Mouse (Mus musculus): Measurements from ENCODE around the gene Ttc30a2. TPM values are rescaled to one million over a fixed set of nuclear protein-coding genes. Genes with fewer than 3 reads are reported as not detected.
A peak's percentile ranks its signal among the peaks of the same experiment; 100 is the strongest.

Ttc30a2 gene
- polyA plus RNA-seq, 1 experiment from 2014 or later = 0.67 TPM

DNA sequence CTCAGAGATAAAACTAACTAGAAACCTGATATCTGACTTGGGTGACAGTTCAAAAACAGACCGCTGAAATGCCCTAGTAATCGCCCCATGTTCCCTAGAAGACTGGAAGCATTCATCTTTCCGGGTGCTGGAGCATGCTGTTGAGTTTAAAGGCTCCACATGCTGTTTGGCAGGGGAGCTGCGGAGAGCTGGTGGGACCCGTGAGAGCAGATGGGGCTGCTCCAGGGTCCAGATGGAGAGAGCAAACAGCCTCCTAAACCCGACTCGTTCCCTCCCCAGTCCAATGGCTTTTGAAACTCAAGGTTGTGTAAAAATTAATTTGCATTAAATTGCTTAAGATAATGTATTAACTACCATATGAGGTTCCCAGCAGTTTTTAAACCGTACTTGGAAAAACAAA is 20.7 kb upstream of the Ttc30a2 start:
- WGBS = 21% methylated on average over 8 of the region's 8 CpGs
- no peak overlapping the region for H3K9ac ChIP-seq (ENCODE audit: low read length)
- no peaks in the 10 kb centered on the region for H3K36me3 ChIP-seq (ENCODE audit: control insufficient read depth, insufficient read depth, low read length)
- no peak overlapping the region for H3K4me2 ChIP-seq (ENCODE audit: low read depth, low read length)
- H3K27ac ChIP-seq (ENCODE audit: low read length) = no peak overlapping the region
- no peaks in the 10 kb centered on the region; the same call in 1 of the 2 replicates for H3K27me3 ChIP-seq (ENCODE audit: control insufficient read depth, insufficient read depth, low read length)
- H3K4me3 ChIP-seq (replicated peaks; ENCODE audit: low read length) = no peak overlapping the region
- ATAC-seq (ENCODE audit: insufficient read depth, low FRiP score) = no peak
- no peaks in the 10 kb centered on the region for H3K4me1 ChIP-seq (ENCODE audit: control insufficient read depth, insufficient read depth, low read length)
- no peaks in the 10 kb centered on the region for H3K9me3 ChIP-seq (replicated peaks; ENCODE audit: control insufficient read depth, low read length)

DNA sequence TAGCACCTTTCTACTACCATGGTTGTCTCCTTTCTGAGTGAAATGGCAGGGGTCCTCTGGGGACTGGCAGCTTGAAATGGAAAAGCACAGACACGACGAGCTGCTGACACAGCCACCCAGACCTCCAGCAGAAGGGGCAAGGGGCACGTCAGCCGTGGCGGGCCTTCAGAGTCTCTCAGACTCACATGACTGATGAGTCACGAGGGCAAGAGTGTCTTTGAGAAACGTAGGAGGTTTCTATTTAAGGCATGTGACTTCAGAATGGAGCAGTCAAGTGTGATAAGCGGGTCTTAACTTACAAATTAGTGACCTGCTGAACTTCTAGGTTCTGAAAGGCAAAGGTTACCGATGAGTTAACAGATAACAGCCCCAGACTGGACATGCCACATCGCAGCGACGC is 19.8 kb upstream of the Ttc30a2 start:
- H3K4me3 ChIP-seq (replicated peaks; ENCODE audit: low read length) = no peak overlapping the region
- H3K4me2 ChIP-seq (ENCODE audit: low read depth, low read length) = no peak overlapping the region
- H3K9me3 ChIP-seq (replicated peaks; ENCODE audit: control insufficient read depth, low read length) = no peaks in the 10 kb centered on the region
- no peaks in the 10 kb centered on the region for H3K4me1 ChIP-seq (ENCODE audit: control insufficient read depth, insufficient read depth, low read length)
- no peak overlapping the region for H3K9ac ChIP-seq (ENCODE audit: low read length)
- ATAC-seq (ENCODE audit: insufficient read depth, low FRiP score) = no peak
- no peaks in the 10 kb centered on the region for H3K36me3 ChIP-seq (ENCODE audit: control insufficient read depth, insufficient read depth, low read length)
- no peak overlapping the region for H3K27ac ChIP-seq (ENCODE audit: low read length)
- WGBS = 41% methylated on average over 12 of the region's 12 CpGs
- H3K27me3 ChIP-seq (ENCODE audit: control insufficient read depth, insufficient read depth, low read length) = no peaks in the 10 kb centered on the region; the same call in 1 of the 2 replicates

DNA sequence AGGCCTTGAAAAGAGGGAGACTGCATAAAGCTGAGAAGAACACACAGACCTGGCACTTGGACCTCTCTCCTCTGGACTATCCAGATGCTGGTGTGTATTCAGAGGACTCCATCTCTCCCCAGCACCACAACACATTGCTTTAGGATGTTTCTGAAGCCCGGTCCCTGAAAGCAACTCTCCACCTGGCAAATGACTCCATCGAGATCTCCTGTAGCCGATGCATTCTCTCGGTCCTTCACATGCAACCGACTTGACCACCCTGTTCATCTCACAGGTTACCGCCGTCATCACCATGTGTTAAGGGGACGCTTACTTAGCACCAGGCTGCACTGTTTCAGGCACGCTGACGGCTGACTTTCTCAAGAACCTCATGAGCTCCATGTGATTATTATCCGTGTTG is 16.9 kb upstream of the Ttc30a2 start:
- no peak overlapping the region for H3K27ac ChIP-seq (ENCODE audit: low read length)
- WGBS = 93% methylated on average over 11 of the region's 11 CpGs
- no peak overlapping the region for H3K4me3 ChIP-seq (replicated peaks; ENCODE audit: low read length)
- ATAC-seq (ENCODE audit: insufficient read depth, low FRiP score) = no peak
- no peaks in the 10 kb centered on the region for H3K9me3 ChIP-seq (replicated peaks; ENCODE audit: control insufficient read depth, low read length)
- H3K4me2 ChIP-seq (ENCODE audit: low read depth, low read length) = no peak overlapping the region
- no peak overlapping the region for H3K9ac ChIP-seq (ENCODE audit: low read length)
- H3K27me3 ChIP-seq (ENCODE audit: control insufficient read depth, insufficient read depth, low read length) = no peaks in the 10 kb centered on the region
- H3K36me3 ChIP-seq (ENCODE audit: control insufficient read depth, insufficient read depth, low read length) = no peaks in the 10 kb centered on the region
- peaks cover 11% of the 10 kb centered on the region for H3K4me1 ChIP-seq (ENCODE audit: control insufficient read depth, insufficient read depth, low read length)

DNA sequence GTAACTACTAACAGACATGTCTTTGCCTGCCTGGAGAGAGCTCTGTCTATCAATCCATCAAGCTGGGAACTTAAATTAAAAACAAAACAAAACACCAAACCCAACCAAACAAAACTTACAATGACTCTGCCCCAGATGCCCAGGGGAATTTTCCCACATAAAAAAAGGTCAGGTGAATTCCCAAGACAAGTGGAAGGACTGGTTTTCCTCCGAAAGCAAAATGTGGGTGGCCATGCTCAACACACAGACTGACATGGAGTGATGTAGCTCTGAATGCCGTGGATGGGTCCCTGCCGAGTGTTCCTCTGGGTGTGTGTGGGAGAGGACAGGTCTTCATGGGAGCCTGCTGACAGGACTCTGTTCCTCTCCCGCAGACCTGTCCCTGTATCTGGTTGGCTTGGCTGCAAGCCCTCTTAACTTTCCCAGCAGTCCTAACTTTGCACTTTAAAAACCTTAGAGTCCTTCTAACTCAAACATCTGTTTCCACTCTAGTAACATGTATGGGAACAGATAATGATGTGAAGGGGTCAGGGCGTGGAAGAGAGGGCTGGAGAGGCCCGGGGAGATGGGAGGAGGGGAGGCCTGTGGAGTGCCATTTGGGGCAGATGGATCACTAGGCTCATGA is 13.7 kb upstream of the Ttc30a2 start:
- no peaks in the 10 kb centered on the region for H3K27me3 ChIP-seq (ENCODE audit: control insufficient read depth, insufficient read depth, low read length)
- WGBS = 31% methylated on average over 6 of the region's 6 CpGs
- peaks cover 19% of the 10 kb centered on the region for H3K4me1 ChIP-seq (ENCODE audit: control insufficient read depth, insufficient read depth, low read length)
- H3K27ac ChIP-seq (ENCODE audit: low read length) = 0 out of 2 replicates have a peak overlapping the region, but pooled peaks have one; percentile 19
- ATAC-seq (ENCODE audit: insufficient read depth, low FRiP score) = peak; percentile 47; the same call in 1 of the 2 replicates
- no peaks in the 10 kb centered on the region for H3K36me3 ChIP-seq (ENCODE audit: control insufficient read depth, insufficient read depth, low read length)
- no peak overlapping the region for H3K4me2 ChIP-seq (ENCODE audit: low read depth, low read length)
- no peak overlapping the region for H3K4me3 ChIP-seq (replicated peaks; ENCODE audit: low read length)
- H3K9ac ChIP-seq (ENCODE audit: low read length) = no peak overlapping the region
- H3K9me3 ChIP-seq (replicated peaks; ENCODE audit: control insufficient read depth, low read length) = no peaks in the 10 kb centered on the region

DNA sequence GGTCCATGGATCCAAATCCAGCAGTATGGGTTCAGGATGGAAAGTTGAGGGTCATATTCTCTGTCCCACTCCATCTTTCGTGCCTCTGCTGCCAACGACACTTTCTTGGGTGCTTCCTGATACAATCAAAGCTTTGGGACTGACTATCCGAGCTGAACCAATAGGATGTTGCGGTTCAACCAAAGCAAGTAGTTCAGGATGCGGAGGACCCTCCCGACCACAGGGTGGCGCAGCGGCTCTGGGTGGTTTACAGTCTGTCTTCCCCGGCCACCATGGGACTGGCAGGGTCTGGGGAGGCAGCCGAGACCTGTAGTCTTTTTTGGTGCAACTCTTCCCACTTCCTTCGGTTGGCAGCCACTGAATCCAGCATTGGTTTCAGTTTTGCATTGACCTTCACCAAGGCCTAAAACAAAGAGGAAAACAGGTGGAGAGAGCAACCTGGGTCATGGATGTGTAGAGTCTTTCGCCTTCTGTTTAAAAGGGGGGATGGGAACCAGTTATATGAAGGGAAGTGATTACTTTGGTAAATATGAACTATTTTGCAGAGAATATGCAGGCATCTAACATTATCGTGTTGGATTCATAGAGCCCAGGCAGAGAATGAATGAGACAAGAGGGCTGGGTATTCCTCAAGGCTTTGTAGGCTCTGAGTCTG is 13.0 kb upstream of the Ttc30a2 start:
- no peaks in the 10 kb centered on the region for H3K36me3 ChIP-seq (ENCODE audit: control insufficient read depth, insufficient read depth, low read length)
- 0 out of 2 replicates have a peak overlapping the region, but pooled peaks have one; percentile 10 for H3K27ac ChIP-seq (ENCODE audit: low read length)
- 49% methylated on average over 13 of the region's 13 CpGs for WGBS
- H3K27me3 ChIP-seq (ENCODE audit: control insufficient read depth, insufficient read depth, low read length) = no peaks in the 10 kb centered on the region
- no peak overlapping the region for H3K9ac ChIP-seq (ENCODE audit: low read length)
- peak overlapping the region; percentile 20; the same call in 1 of the 2 replicates for H3K4me2 ChIP-seq (ENCODE audit: low read depth, low read length)
- H3K4me1 ChIP-seq (ENCODE audit: control insufficient read depth, insufficient read depth, low read length) = peaks cover 19% of the 10 kb centered on the region
- H3K9me3 ChIP-seq (replicated peaks; ENCODE audit: control insufficient read depth, low read length) = no peaks in the 10 kb centered on the region
- no peak for ATAC-seq (ENCODE audit: insufficient read depth, low FRiP score)
- H3K4me3 ChIP-seq (replicated peaks; ENCODE audit: low read length) = no peak overlapping the region

DNA sequence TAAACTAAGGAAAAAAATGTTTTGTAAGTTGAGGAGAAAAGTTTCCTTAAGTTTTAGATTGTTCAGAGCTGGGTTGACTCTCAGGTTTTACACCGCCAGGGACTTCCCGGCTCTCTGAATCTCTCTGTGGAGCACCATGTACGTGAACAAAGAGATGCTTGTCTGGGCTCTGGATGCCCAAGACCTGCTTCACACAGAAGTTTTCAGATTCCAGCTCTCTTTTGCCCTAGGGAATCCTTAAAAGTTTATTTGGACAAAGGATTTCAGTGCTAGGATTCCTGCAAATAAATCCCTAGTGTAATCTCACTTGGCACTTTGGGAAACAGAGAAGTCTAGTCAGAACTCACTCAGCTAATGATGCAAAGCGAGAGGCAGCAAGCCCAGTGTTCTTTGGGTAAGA is 11.7 kb upstream of the Ttc30a2 start:
- 62% methylated on average over 4 of the region's 4 CpGs for whole genome bisulfite sequencing
- no peaks in the 10 kb centered on the region for H3K9me3 ChIP-seq (replicated peaks; ENCODE audit: control insufficient read depth, low read length)

DNA sequence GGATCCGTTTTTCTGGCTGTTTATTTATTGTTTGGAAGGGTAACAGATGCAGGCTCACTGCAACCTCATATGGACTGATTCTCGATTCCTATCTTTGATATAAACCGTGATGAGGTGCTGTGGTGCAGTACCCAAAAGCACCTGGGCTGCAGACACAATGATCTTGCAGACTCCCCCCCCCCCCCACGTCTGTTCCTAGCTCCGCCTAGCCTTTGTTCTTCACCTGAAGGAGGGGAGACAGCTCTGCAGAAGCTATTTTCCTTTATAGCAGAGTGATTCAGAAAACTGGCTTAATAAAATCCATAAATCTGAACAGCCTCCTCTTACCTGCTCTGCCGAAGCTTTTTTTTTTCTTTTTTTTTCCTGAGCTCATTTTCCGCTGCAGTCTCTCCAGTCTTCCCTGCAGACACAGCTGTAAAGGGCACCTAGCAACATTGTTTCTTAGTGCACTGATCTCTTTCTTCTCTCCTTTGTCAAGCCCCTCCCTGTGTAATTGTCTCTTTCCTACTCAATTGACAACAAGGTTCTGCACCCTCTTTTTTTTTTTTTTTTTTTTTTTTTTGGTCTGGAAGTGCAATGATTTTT is 10.9 kb upstream of the Ttc30a2 start:
- H3K27ac ChIP-seq (ENCODE audit: low read length) = no peak overlapping the region
- H3K27me3 ChIP-seq (ENCODE audit: control insufficient read depth, insufficient read depth, low read length) = no peaks in the 10 kb centered on the region
- H3K4me1 ChIP-seq (ENCODE audit: control insufficient read depth, insufficient read depth, low read length) = peaks cover 19% of the 10 kb centered on the region
- H3K4me2 ChIP-seq (ENCODE audit: low read depth, low read length) = no peak overlapping the region
- no peak overlapping the region for H3K4me3 ChIP-seq (replicated peaks; ENCODE audit: low read length)
- ATAC-seq (ENCODE audit: insufficient read depth, low FRiP score) = no peak
- no peaks in the 10 kb centered on the region for H3K36me3 ChIP-seq (ENCODE audit: control insufficient read depth, insufficient read depth, low read length)
- no peaks in the 10 kb centered on the region for H3K9me3 ChIP-seq (replicated peaks; ENCODE audit: control insufficient read depth, low read length)
- no peak overlapping the region for H3K9ac ChIP-seq (ENCODE audit: low read length)
- WGBS = 27% methylated on average over 7 of the region's 7 CpGs

More for the DNA sequence above, 11.7 kb upstream of the Ttc30a2 start:
- ATAC-seq (ENCODE audit: insufficient read depth, low FRiP score) = no peak
- H3K27ac ChIP-seq (ENCODE audit: low read length) = no peak overlapping the region
- no peak overlapping the region for H3K4me2 ChIP-seq (ENCODE audit: low read depth, low read length)
- H3K36me3 ChIP-seq (ENCODE audit: control insufficient read depth, insufficient read depth, low read length) = no peaks in the 10 kb centered on the region
- no peak overlapping the region for H3K9ac ChIP-seq (ENCODE audit: low read length)
- H3K4me1 ChIP-seq (ENCODE audit: control insufficient read depth, insufficient read depth, low read length) = peaks cover 19% of the 10 kb centered on the region
- no peak overlapping the region for H3K4me3 ChIP-seq (replicated peaks; ENCODE audit: low read length)
- no peaks in the 10 kb centered on the region for H3K27me3 ChIP-seq (ENCODE audit: control insufficient read depth, insufficient read depth, low read length)

DNA sequence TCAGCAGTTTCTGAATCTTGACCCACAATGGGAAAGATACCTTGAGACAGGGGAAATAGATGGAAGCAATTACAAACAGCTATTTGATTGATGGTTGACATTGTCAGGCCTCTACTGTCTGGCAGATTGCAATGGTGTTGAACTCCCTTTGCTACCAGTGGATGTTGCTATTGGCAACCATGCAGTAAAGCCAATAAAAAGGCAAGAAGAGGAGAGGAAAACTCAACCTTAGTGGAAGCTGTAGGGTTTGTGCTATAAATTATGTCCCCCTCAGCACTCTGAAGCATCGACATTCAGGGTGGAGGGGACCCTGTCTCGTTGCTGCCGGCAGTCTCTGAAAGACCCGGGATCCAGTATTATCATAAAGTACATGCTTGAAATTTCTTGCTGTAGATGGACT is 10.4 kb upstream of the Ttc30a2 start:
- no peak overlapping the region for H3K27ac ChIP-seq (ENCODE audit: low read length)
- no peak for ATAC-seq (ENCODE audit: insufficient read depth, low FRiP score)
- 30% methylated on average over 4 of the region's 4 CpGs for WGBS
- H3K4me2 ChIP-seq (ENCODE audit: low read depth, low read length) = no peak overlapping the region
- no peak overlapping the region for H3K4me3 ChIP-seq (replicated peaks; ENCODE audit: low read length)
- no peaks in the 10 kb centered on the region for H3K27me3 ChIP-seq (ENCODE audit: control insufficient read depth, insufficient read depth, low read length)
- H3K4me1 ChIP-seq (ENCODE audit: control insufficient read depth, insufficient read depth, low read length) = peaks cover 19% of the 10 kb centered on the region
- no peaks in the 10 kb centered on the region for H3K36me3 ChIP-seq (ENCODE audit: control insufficient read depth, insufficient read depth, low read length)
- no peak overlapping the region for H3K9ac ChIP-seq (ENCODE audit: low read length)
- H3K9me3 ChIP-seq (replicated peaks; ENCODE audit: control insufficient read depth, low read length) = no peaks in the 10 kb centered on the region

DNA sequence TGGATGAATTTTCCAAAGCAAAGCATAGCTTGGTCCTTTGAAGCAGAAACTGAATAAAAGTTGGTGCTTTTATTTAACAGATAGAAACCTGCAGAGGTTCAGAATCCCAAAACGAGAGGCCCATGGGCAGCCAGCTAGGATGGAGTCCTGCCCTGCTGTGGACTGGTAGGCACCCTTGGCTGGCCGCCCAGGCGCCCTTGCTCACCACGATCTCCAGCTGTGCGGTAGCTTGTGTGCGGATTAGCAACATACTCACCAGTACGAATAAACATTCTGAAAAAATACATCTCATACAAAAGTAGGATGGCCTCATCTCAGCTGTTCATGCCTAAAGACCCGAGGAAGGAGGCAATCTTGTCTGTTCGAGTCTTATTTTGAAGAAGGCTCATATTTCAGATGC is 9.8 kb upstream of the Ttc30a2 start:
- ATAC-seq (ENCODE audit: insufficient read depth, low FRiP score) = no peak
- Histone ChIP-seq H3K4me3 (replicated peaks; ENCODE audit: low read length) (no peak overlapping the region), H3K27ac (ENCODE audit: low read length) (no peak overlapping the region), H3K9ac (ENCODE audit: low read length) (no peak overlapping the region), H3K9me3 (replicated peaks; ENCODE audit: control insufficient read depth, low read length) (no peaks in the 10 kb centered on the region), H3K4me1 (ENCODE audit: control insufficient read depth, insufficient read depth, low read length) (peaks cover 19% of the 10 kb centered on the region), H3K27me3 (ENCODE audit: control insufficient read depth, insufficient read depth, low read length) (no peaks in the 10 kb centered on the region), H3K4me2 (ENCODE audit: low read depth, low read length) (no peak overlapping the region), H3K36me3 (ENCODE audit: control insufficient read depth, insufficient read depth, low read length) (no peaks in the 10 kb centered on the region)
- 58% methylated on average over 9 of the region's 9 CpGs for WGBS

Measured in stomach, embryonic 16.5 days (tissue).